Mouse (Mus musculus): ENCODE measurements around the gene Ipo13. TPM values are rescaled to one million over a fixed set of nuclear protein-coding genes. Genes with fewer than 3 reads are reported as not detected.

The Ipo13 gene
- polyA plus RNA-seq, 1 experiment from 2014 or later, result 65.3 TPM

DNA sequence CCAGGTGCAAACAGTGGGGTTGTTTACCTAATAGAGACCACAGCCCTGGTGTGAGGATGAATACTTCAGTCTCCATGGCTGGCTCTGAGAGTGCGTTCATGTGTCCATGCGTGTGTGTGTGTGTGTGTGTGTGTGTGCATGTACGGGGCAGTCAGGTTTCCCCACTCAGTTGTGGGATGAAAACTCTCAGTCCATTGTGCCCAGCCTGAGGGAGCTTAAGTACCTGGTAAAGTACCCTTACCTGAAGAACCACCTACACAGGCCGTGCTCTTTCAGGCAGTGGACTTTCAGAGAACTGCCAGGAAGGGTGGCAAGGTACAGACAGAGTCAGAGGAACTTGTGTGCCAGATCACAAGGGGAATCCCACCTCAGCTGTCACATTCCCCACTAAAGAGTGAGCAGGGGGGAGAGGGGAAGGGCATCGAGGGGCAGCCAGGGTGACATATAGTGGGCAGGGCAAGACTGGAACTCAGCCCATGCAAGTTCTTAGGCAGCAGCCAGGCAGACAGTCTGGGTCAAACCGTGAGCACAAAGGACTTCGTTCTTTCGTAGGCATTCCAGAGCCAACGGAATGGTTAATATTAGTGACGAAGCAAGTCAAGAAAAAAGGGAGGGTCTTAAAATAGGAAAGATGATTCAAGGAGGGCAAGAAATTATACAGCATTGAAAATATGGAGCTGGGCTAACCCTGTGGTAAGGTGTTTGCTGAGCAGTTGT lies 62.5 kb downstream of the Ipo13 start:
- Histone ChIP-seq H3K4me2 (no peak overlapping the region), H3K27ac (replicated peaks) (no peak overlapping the region), H3K4me3 (no peak overlapping the region), H3K36me3 (no peaks in the 10 kb centered on the region; the same call in 1 of the 2 replicates), H3K9ac (no peak overlapping the region), H3K4me1 (replicated peaks) (peaks cover 45% of the 10 kb centered on the region), H3K9me3 (no peaks in the 10 kb centered on the region), H3K27me3 (no peaks in the 10 kb centered on the region)
- ATAC-seq (ENCODE audit: low read depth), result no peak
- WGBS, result 84% methylated on average over 10 of the region's 10 CpGs

DNA sequence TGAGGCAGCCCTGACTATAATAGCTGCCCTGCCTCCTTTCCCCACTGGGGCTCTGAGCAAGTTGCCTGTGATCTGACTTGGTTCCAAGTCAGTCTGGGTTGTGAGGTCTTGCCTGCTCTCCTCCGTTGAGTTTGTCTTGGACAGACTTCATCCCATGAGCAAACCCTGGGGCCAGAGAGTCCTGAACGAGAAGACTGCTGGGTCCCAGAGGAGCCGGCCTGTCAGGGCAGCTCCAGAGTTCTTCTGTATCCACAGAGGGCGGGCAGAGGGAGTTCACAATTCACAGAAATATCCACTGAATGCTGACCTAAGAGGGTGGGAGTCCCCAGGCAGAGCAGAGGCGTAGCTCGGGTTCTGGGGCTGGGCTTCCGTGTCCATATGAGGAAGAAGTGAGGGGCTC lies 63.9 kb downstream of the Ipo13 start:
- no peaks in the 10 kb centered on the region for H3K9me3 ChIP-seq
- no peak overlapping the region for H3K4me3 ChIP-seq
- WGBS, result 72% methylated on average over 7 of the region's 7 CpGs
- H3K27ac ChIP-seq (replicated peaks), result no peak overlapping the region; the same call in 1 of the 2 replicates
- H3K4me1 ChIP-seq (replicated peaks), result peaks cover 48% of the 10 kb centered on the region
- H3K36me3 ChIP-seq, result no peaks in the 10 kb centered on the region
- no peaks in the 10 kb centered on the region for H3K27me3 ChIP-seq
- no peak for ATAC-seq (ENCODE audit: low read depth)
- H3K9ac ChIP-seq, result 0 out of 2 replicates have a peak overlapping the region, but pooled peaks have one; percentile 12
- H3K4me2 ChIP-seq, result no peak overlapping the region

DNA sequence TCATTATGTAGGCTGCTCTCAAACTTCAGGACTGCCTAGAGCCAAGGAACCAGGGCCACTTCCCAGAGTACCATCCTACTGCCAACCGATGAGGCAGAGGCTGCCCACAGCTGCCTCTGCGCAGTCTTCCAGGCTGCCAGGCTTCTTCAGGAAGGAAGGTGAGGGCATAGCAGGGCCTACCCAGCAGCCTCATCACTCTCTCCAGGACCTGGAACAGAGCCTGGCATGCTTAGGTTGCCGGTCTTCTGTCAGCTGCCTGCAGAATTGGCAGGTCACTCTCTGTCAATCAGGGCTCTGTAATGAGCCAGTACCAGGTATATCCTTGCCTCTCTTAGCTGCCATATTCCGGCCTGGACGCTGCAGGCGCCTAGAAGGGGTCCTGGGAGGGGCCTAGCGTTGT lies 64.6 kb downstream of the Ipo13 start:
- Histone ChIP-seq H3K27me3 (no peaks in the 10 kb centered on the region), H3K9ac (0 out of 2 replicates have a peak overlapping the region, but pooled peaks have one; percentile 12), H3K4me2 (peak overlapping the region; percentile 24; the same call in 1 of the 2 replicates), H3K36me3 (no peaks in the 10 kb centered on the region), H3K9me3 (no peaks in the 10 kb centered on the region), H3K27ac (replicated peaks) (no peak overlapping the region; the same call in 1 of the 2 replicates), H3K4me3 (no peak overlapping the region), H3K4me1 (replicated peaks) (peaks cover 41% of the 10 kb centered on the region)
- 81% methylated on average over 7 of the region's 7 CpGs for WGBS
- ATAC-seq (ENCODE audit: low read depth), result no peak

DNA sequence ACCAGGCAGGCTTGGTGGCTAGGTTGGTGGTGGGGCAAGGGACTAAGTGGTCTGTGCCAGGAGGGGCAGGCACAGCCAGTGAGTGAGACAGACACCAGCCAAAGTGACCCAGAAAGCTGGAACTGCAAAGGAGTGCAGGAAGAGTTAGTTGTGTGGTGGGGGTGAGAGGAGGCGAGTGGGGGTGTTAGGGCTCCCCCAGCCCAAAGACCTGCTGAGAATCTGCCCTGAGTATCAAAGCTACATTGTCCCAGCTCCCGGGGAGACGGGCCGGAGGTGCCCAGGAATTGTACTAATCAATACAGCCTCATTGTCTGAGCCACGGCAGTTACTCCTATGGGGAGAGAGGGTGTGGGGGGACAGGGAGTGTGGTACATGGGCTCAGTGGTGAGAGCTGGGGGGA lies 65.3 kb downstream of the Ipo13 start:
- peak; percentile 86 for ATAC-seq (ENCODE audit: low read depth)
- H3K4me1 ChIP-seq (replicated peaks), result peaks cover 35% of the 10 kb centered on the region
- 23% methylated on average over 5 of the region's 5 CpGs for WGBS
- peak overlapping the region; percentile 11; the same call in 1 of the 2 replicates for H3K4me2 ChIP-seq
- peak overlapping the region; percentile 3; the same call in 1 of the 2 replicates for H3K9ac ChIP-seq
- H3K27ac ChIP-seq (replicated peaks), result peak overlapping the region; percentile 67
- no peaks in the 10 kb centered on the region for H3K27me3 ChIP-seq
- H3K36me3 ChIP-seq, result no peaks in the 10 kb centered on the region
- no peak overlapping the region for H3K4me3 ChIP-seq
- no peaks in the 10 kb centered on the region for H3K9me3 ChIP-seq

DNA sequence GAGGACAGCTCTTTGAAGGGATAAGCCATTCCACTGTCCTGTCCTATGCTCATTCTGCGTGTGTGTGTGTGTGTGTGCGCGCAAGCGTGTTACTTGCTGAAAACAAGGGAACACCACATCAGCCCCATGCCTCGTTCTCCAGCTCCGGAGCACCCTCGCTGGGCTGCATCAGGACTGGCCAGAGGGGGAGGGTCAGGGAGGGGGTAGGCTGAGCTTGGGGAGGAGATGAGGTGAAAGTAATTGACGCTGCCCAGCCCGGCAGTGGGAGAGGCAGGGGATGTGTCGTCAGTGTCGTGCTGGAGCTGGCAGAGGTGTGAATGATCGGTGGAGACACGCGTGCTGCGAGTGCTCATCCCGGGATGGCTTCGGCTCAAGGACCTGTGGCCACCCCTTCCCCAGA lies 65.7 kb downstream of the Ipo13 start:
- no peaks in the 10 kb centered on the region for H3K27me3 ChIP-seq
- no peak overlapping the region for H3K4me3 ChIP-seq
- no peaks in the 10 kb centered on the region for H3K36me3 ChIP-seq
- 37% methylated on average over 17 of the region's 17 CpGs for WGBS
- H3K9me3 ChIP-seq, result no peaks in the 10 kb centered on the region
- ATAC-seq (ENCODE audit: low read depth), result peak; percentile 33
- H3K27ac ChIP-seq (replicated peaks), result peak overlapping the region; percentile 67
- peaks cover 33% of the 10 kb centered on the region for H3K4me1 ChIP-seq (replicated peaks)
- peak overlapping the region; percentile 11; the same call in 1 of the 2 replicates for H3K4me2 ChIP-seq
- peak overlapping the region; percentile 3; the same call in 1 of the 2 replicates for H3K9ac ChIP-seq

DNA sequence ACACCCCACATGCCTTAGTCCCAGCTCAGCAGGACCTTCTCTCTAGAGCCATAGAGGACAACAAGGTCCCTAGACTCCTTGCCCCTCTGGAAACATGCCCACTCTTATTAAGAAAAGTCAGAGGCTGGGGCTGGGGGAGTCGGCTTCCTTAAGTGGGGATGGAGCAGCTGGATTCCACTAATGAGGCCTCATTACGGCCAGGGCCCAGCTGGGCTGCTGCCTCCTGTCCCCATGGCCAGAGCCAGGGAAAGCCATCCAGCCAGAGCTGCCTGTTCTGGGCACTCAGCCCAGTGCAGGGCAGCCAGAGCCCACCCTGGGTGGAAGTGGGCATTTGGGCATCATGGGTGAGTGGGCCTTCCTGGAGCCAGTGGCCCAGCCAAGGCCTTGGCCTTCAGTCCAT lies 67.8 kb downstream of the Ipo13 start:
- H3K9me3 ChIP-seq, result no peaks in the 10 kb centered on the region
- no peaks in the 10 kb centered on the region for H3K36me3 ChIP-seq
- 0 out of 2 replicates have a peak overlapping the region, but pooled peaks have one; percentile 25 for H3K27ac ChIP-seq (replicated peaks)
- ATAC-seq (ENCODE audit: low read depth), result no peak
- WGBS, result 8% methylated on average over 2 of the region's 2 CpGs
- no peak overlapping the region for H3K9ac ChIP-seq
- peaks cover 33% of the 10 kb centered on the region for H3K4me1 ChIP-seq (replicated peaks)
- H3K4me3 ChIP-seq, result no peak overlapping the region
- H3K4me2 ChIP-seq, result no peak overlapping the region
- no peaks in the 10 kb centered on the region for H3K27me3 ChIP-seq

DNA sequence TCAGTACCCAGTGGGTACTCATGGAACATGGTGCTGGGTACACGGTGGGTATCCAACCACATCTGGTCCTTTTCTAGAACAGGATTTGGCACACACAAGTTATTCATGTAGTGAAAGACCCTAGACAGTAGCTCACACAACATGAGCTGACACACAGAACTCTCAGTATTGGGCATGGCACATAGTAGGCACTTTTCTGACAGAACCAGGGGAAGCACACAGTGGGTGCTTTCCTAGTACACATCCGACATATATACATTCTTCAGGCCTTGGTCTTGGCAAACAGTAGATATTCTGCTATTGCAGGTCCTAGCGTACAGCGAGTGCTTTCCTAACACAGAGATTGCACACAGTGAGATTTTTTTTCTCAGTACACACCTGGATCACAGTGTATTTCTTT lies 68.5 kb downstream of the Ipo13 start:
- ATAC-seq (ENCODE audit: low read depth), result no peak
- Histone ChIP-seq H3K4me2 (no peak overlapping the region), H3K9ac (no peak overlapping the region), H3K4me3 (no peak overlapping the region), H3K27me3 (no peaks in the 10 kb centered on the region), H3K36me3 (no peaks in the 10 kb centered on the region), H3K4me1 (replicated peaks) (peaks cover 33% of the 10 kb centered on the region), H3K9me3 (no peaks in the 10 kb centered on the region), H3K27ac (replicated peaks) (no peak overlapping the region)
- 95% methylated on average over 4 of the region's 4 CpGs for WGBS

DNA sequence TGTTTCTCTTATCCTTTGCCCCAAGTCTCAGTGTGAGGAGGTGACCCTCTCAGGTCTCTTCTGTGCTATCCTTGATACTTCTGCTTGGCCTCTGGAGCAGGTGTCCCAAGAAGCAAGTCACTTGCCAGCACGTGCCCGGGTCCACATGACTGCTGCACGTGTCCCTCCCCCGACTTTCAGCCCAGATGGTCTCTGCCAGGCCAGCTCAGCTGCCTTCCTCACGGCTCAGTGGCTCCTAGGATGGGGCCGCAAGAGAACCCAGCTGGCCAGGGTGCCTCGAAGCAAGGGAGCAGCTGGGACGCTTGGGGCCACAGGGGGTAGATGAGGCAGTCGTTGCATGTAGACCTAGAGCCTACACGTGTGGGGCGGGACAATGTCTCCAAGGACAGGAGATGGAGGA lies 69.5 kb downstream of the Ipo13 start:
- Histone ChIP-seq H3K27ac (replicated peaks) (no peak overlapping the region), H3K27me3 (no peaks in the 10 kb centered on the region), H3K4me2 (no peak overlapping the region), H3K4me1 (replicated peaks) (peaks cover 25% of the 10 kb centered on the region), H3K9ac (no peak overlapping the region), H3K9me3 (no peaks in the 10 kb centered on the region), H3K4me3 (no peak overlapping the region), H3K36me3 (no peaks in the 10 kb centered on the region)
- WGBS, result 47% methylated on average over 11 of the region's 11 CpGs
- no peak for ATAC-seq (ENCODE audit: low read depth)

Other genes starting within 250 kb of the Ipo13 start
- gene Dmap1, start 232.7 kb downstream of the Ipo13 start, polyA plus RNA-seq (2015; fragmentation: Nextera tagmentation; extraction: Ambion mirVana), result 67.3 and 70.8 TPM in 2 replicates
- not detected in 2 replicates for gene Gm12845, start 190.6 kb downstream of the Ipo13 start, polyA plus RNA-seq (2015; fragmentation: Nextera tagmentation; extraction: Ambion mirVana)
- not detected in 2 replicates for gene Klf17, start 149.4 kb downstream of the Ipo13 start, polyA plus RNA-seq (2015; fragmentation: Nextera tagmentation; extraction: Ambion mirVana)
- gene Slc6a9, start 80.5 kb downstream of the Ipo13 start, polyA plus RNA-seq (2015; fragmentation: Nextera tagmentation; extraction: Ambion mirVana), result 29.1 and 31.1 TPM in 2 replicates
- 1.7 and 2.5 TPM in 2 replicates for gene Ccdc24, start 42.4 kb downstream of the Ipo13 start, polyA plus RNA-seq (2015; fragmentation: Nextera tagmentation; extraction: Ambion mirVana)
- gene B4galt2, start 31.5 kb downstream of the Ipo13 start, polyA plus RNA-seq (2015; fragmentation: Nextera tagmentation; extraction: Ambion mirVana), result 43.7 and 45.5 TPM in 2 replicates
- gene Atp6v0b, start 27.7 kb downstream of the Ipo13 start, polyA plus RNA-seq (2015; fragmentation: Nextera tagmentation; extraction: Ambion mirVana), result 442 and 475 TPM in 2 replicates
- 21.3 and 22.0 TPM in 2 replicates for gene Dph2, start 23.0 kb downstream of the Ipo13 start, polyA plus RNA-seq (2015; fragmentation: Nextera tagmentation; extraction: Ambion mirVana)
- 1.0 and 1.5 TPM in 2 replicates for gene Artn, start 14.8 kb upstream of the Ipo13 start, polyA plus RNA-seq (2015; fragmentation: Nextera tagmentation; extraction: Ambion mirVana)
- 10.9 and 12.2 TPM in 2 replicates for gene St3gal3, start 219.9 kb upstream of the Ipo13 start, polyA plus RNA-seq (2015; fragmentation: Nextera tagmentation; extraction: Ambion mirVana)